Mouse (Mus musculus): ENCODE results near the gene Grin2c. TPM values are rescaled to one million over a fixed set of nuclear protein-coding genes. Genes with fewer than 3 reads are reported as not detected.

The Grin2c gene
- total and polyA plus RNA-seq, 3 experiments = not detected

DNA sequence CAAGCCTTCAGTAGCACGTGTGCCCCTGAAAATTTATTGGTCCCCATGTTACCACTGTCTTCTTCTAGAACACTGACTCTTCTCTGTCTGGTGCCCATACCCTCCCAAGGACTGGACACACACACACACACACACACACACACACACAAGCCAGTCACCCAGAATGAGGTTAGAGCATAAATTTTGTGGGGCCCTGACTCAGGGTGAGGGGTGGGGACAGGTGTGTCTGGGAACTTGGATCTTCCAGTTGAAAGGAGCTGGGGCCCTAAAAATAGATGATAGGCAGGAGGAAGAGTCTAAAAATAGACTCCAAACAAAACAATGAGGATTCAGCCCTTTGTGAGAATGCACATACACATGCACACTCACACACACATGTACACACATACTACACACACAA, 41.7 kb upstream of the Grin2c start:
- no peak for TF ChIP-seq TAL1 (IDR thresholded peaks at IDR 0.05; ENCODE audit: low read length)
- no peak for TF ChIP-seq UBTF (IDR thresholded peaks at IDR 0.05; ENCODE audit: borderline replicate concordance, insufficient read depth, low read depth, low read length)
- TF ChIP-seq TBP (IDR thresholded peaks at IDR 0.05; ENCODE audit: low read depth, low read length) = no peak
- TF ChIP-seq CTCF (IDR thresholded peaks at IDR 0.05 in 2 of 3, conservative IDR thresholded peaks at IDR 0.05 in 1 of 3; ENCODE audit: control insufficient read depth in 1 of 3, insufficient read depth in 1 of 3, low read depth in 2 of 3, low read length in 3 of 3, poor library complexity in 1 of 3, severe bottlenecking in 1 of 3) = no peak
- TF ChIP-seq ZNF384 (IDR thresholded peaks at IDR 0.05; ENCODE audit: low read depth, low read length) = no peak
- TF ChIP-seq USF1 (IDR thresholded peaks at IDR 0.05; ENCODE audit: low read depth, low read length) = no peak
- no peak for TF ChIP-seq BHLHE40 (IDR thresholded peaks at IDR 0.05; ENCODE audit: borderline replicate concordance, low read depth, low read length)
- TF ChIP-seq ELF1 (IDR thresholded peaks at IDR 0.05; ENCODE audit: low read depth, low read length) = no peak
- TF ChIP-seq RCOR1 (IDR thresholded peaks at IDR 0.05; ENCODE audit: low read depth, low read length) = no peak
- TF ChIP-seq MAZ (IDR thresholded peaks at IDR 0.05; ENCODE audit: low read depth, low read length) = no peak
- no peak for TF ChIP-seq GATA1 (IDR thresholded peaks at IDR 0.05; ENCODE audit: low read depth, low read length)
- TF ChIP-seq E2F4 (IDR thresholded peaks at IDR 0.05; ENCODE audit: borderline replicate concordance, low read depth, low read length) = no peak
- no peak for TF ChIP-seq MYB (IDR thresholded peaks at IDR 0.05; ENCODE audit: low read depth, low read length)
- TF ChIP-seq MXI1 (IDR thresholded peaks at IDR 0.05; ENCODE audit: low read depth, low read length) = no peak
- no peak for TF ChIP-seq NRF1 (IDR thresholded peaks at IDR 0.05; ENCODE audit: insufficient read depth, low read depth, low read length, poor library complexity, severe bottlenecking)
- TF ChIP-seq POLR2A (IDR thresholded peaks at IDR 0.05; ENCODE audit: control insufficient read depth in 1 of 2, insufficient read depth in 1 of 2, low read depth in 1 of 2, low read length in 2 of 2, poor library complexity in 1 of 2) = no peak
- no peak for DNase-seq (ENCODE audit: low read depth, low spot score)
- H3K79me2 ChIP-seq (ENCODE audit: control insufficient read depth, insufficient read depth, low read length, poor library complexity) = no peaks in the 10 kb centered on the region

DNA sequence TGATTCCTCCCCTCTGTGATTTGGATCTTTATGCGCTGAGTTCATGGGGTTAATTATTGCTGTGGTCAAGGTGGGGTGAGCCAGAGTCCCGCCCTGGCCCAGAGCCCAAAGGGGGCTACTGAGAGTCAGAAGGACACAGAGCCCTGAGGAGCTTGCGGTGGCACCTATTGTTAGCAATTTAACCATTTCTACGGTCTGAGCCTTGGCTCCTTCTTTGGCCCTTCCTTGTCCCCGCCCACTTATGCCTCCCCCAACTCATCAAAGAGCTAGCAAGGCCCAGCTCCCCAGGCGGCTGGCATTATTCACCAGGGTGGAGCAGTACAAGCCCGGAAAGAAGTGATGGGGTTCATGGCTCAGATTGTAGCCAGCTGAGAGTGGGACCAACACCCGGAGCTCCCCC, 39.8 kb upstream of the Grin2c start, which contains the start of gene Otop2:
TSS of gene Otop2 (plus strand) at position 301 of the 400 bp plus-strand sequence.
- H3K4me3 ChIP-seq (ENCODE audit: control insufficient read depth in 1 of 2, insufficient read depth in 1 of 2, low read depth in 2 of 2, low read length in 2 of 2) = no peak within 1 kb of the TSS

More for the DNA sequence above, 41.7 kb upstream of the Grin2c start:
- Histone ChIP-seq H3K9ac (ENCODE audit: control insufficient read depth, low read depth, low read length, poor library complexity, severe bottlenecking) (no peak overlapping the region), H3K36me3 (ENCODE audit: control insufficient read depth in 1 of 2, insufficient read depth in 2 of 2, low read length in 2 of 2) (no peaks in the 10 kb centered on the region), H3K4me1 (ENCODE audit: control insufficient read depth in 1 of 2, insufficient read depth in 2 of 2, low read length in 2 of 2) (no peaks in the 10 kb centered on the region), H3K9me3 (replicated peaks; ENCODE audit: insufficient read depth, low read length) (no peaks in the 10 kb centered on the region), H3K27ac (ENCODE audit: control insufficient read depth, low read depth, low read length) (no peak overlapping the region), H3K27me3 (ENCODE audit: control insufficient read depth in 1 of 2, insufficient read depth in 2 of 2, low read length in 2 of 2) (peaks cover 7 to 10% of the 10 kb centered on the region in 2 experiments), H3K4me3 (ENCODE audit: control insufficient read depth in 1 of 2, insufficient read depth in 1 of 2, low read depth in 2 of 2, low read length in 2 of 2) (no peak overlapping the region)

More for the DNA sequence above, 39.8 kb upstream of the Grin2c start, which contains the start of gene Otop2:
- no peaks in the 10 kb centered on the region for H3K9me3 ChIP-seq (replicated peaks; ENCODE audit: insufficient read depth, low read length)
- no peak within 1 kb of the TSS for H3K27ac ChIP-seq (ENCODE audit: control insufficient read depth, low read depth, low read length)
- no peak for TF ChIP-seq TBP (IDR thresholded peaks at IDR 0.05; ENCODE audit: low read depth, low read length)
- no peak for TF ChIP-seq CTCF (IDR thresholded peaks at IDR 0.05 in 2 of 3, conservative IDR thresholded peaks at IDR 0.05 in 1 of 3; ENCODE audit: control insufficient read depth in 1 of 3, insufficient read depth in 1 of 3, low read depth in 2 of 3, low read length in 3 of 3, poor library complexity in 1 of 3, severe bottlenecking in 1 of 3)
- no peak for TF ChIP-seq RCOR1 (IDR thresholded peaks at IDR 0.05; ENCODE audit: low read depth, low read length)
- no peak for TF ChIP-seq RAD21 (IDR thresholded peaks at IDR 0.05; ENCODE audit: low read depth, low read length)
- no peak for TF ChIP-seq HCFC1 (IDR thresholded peaks at IDR 0.05; ENCODE audit: low read depth, low read length)
- no peak for TF ChIP-seq ZC3H11A (IDR thresholded peaks at IDR 0.05; ENCODE audit: low read depth, low read length)
- no peaks in the 10 kb centered on the region for H3K4me1 ChIP-seq (ENCODE audit: control insufficient read depth in 1 of 2, insufficient read depth in 2 of 2, low read length in 2 of 2)
- no peak for DNase-seq (ENCODE audit: low read depth, low spot score)
- no peak within 1 kb of the TSS for H3K9ac ChIP-seq (ENCODE audit: control insufficient read depth, low read depth, low read length, poor library complexity, severe bottlenecking)
- H3K27me3 ChIP-seq (ENCODE audit: control insufficient read depth in 1 of 2, insufficient read depth in 2 of 2, low read length in 2 of 2) = peaks cover 0 to 8% of the 10 kb centered on the region in 2 experiments
- H3K79me2 ChIP-seq (ENCODE audit: control insufficient read depth, insufficient read depth, low read length, poor library complexity) = no peaks in the 10 kb centered on the region
- H3K36me3 ChIP-seq (ENCODE audit: control insufficient read depth in 1 of 2, insufficient read depth in 2 of 2, low read length in 2 of 2) = no peaks in the 10 kb centered on the region

Measured in MEL (cell line).